Mouse (Mus musculus) B cell, adult 2 months (primary cell): ENCODE results near the gene Slc12a5.

Experiments used
- DNase-seq, 2 experiments: peaks; one replicate each; pipeline ENCODE4 v3.0.0; 2022

Slc12a5 gene

GRCm38 (mm10) chr2:164986371-164987027 lies 25.9 kb downstream of the Slc12a5 start:
- no peak for DNase-seq

- no peak for DNase-seq
Observed at GRCm38 (mm10) chr2:164988777-164989176, 28.2 kb downstream of the Slc12a5 start.

GRCm38 (mm10) chr2:164991111-164991510 lies 30.5 kb downstream of the Slc12a5 start:
- no peak for DNase-seq

- no peak for DNase-seq
Observed at GRCm38 (mm10) chr2:164991808-164992207, 31.2 kb downstream of the Slc12a5 start.

- DNase-seq: no peak
Observed at GRCm38 (mm10) chr2:164994156-164994555, 33.6 kb downstream of the Slc12a5 start.

GRCm38 (mm10) chr2:164994659-164995428 lies 34.2 kb downstream of the Slc12a5 start:
- no peak for DNase-seq

- no peak for DNase-seq
Observed at GRCm38 (mm10) chr2:164995976-164996375, 35.4 kb downstream of the Slc12a5 start.

GRCm38 (mm10) chr2:164996848-164997720 lies 36.5 kb downstream of the Slc12a5 start:
- DNase-seq: no peak

GRCm38 (mm10) chr2:164997721-164998428 lies 37.3 kb downstream of the Slc12a5 start:
- no peak for DNase-seq

GRCm38 (mm10) chr2:165001958-165002357 lies 41.4 kb downstream of the Slc12a5 start:
- DNase-seq: no peak

GRCm38 (mm10) chr2:165003108-165003507 lies 42.5 kb downstream of the Slc12a5 start:
- DNase-seq: no peak

GRCm38 (mm10) chr2:165004237-165004636 lies 43.6 kb downstream of the Slc12a5 start:
- no peak for DNase-seq

GRCm38 (mm10) chr2:165006813-165007212 lies 46.2 kb downstream of the Slc12a5 start:
- no peak for DNase-seq

GRCm38 (mm10) chr2:165007986-165008385 lies 47.4 kb downstream of the Slc12a5 start:
- DNase-seq: no peak

GRCm38 (mm10) chr2:165009161-165009560 lies 48.6 kb downstream of the Slc12a5 start:
- DNase-seq: no peak

GRCm38 (mm10) chr2:165009581-165009980 lies 49.0 kb downstream of the Slc12a5 start:
- no peak for DNase-seq

GRCm38 (mm10) chr2:165010351-165010750 lies 49.7 kb downstream of the Slc12a5 start:
- no peak for DNase-seq

- DNase-seq: no peak
Observed at GRCm38 (mm10) chr2:165014935-165015334, 54.3 kb downstream of the Slc12a5 start.

GRCm38 (mm10) chr2:165020490-165020889 lies 59.9 kb downstream of the Slc12a5 start:
- no peak for DNase-seq

GRCm38 (mm10) chr2:165027163-165027562 lies 66.6 kb downstream of the Slc12a5 start:
- no peak for DNase-seq

- no peak for DNase-seq
Observed at GRCm38 (mm10) chr2:165032533-165032932, 71.9 kb downstream of the Slc12a5 start.

GRCm38 (mm10) chr2:165033306-165033705 lies 72.7 kb downstream of the Slc12a5 start:
- DNase-seq: no peak
